Mouse (Mus musculus) layer of hippocampus, postnatal 36 days (tissue): Measurements from ENCODE around the gene Ms4a12. TPM values are rescaled to one million over a fixed set of nuclear protein-coding genes. Genes with fewer than 3 reads are reported as not detected.
"Not testable (repeated sequence)": the region's sequence is repeated elsewhere in the genome, so short reads cannot be mapped to it uniquely, and the experiment has no call there.

ENCODE experiments used
- DNase-seq, 2 experiments: peaks; one replicate each; pipeline ENCODE4 v3.0.0; 2022
- total RNA-seq, 2 experiments: library from RNA; stranded (reverse); gene quantifications; 2 replicates each; pipeline ENCODE4 v1.2.3; 2021

Gene Ms4a12
- not detected for total RNA-seq

DNA sequence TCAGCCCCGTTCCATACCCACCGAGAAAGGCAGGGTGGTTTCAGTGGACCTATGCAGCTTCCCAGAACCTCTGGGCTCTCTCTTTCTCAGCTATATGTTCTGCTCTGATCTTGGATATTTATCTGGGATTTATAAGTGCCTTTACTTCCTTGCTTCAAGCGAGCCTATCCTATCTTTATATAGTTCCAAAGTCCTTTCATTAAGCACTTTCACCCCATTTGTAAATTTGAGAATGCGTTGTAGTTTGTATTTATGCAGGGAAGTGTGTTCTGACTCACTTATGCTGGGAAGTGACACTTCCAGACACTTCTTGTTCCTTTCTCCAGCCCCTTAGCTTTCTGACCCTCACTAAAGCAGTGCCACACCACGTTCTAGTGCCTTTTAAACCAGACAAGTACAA, at the start of gene Ms4a12:
TSS of gene Ms4a12 (minus strand) at position 101 of the 400 bp plus-strand sequence.
- DNase-seq, result no peak

DNA sequence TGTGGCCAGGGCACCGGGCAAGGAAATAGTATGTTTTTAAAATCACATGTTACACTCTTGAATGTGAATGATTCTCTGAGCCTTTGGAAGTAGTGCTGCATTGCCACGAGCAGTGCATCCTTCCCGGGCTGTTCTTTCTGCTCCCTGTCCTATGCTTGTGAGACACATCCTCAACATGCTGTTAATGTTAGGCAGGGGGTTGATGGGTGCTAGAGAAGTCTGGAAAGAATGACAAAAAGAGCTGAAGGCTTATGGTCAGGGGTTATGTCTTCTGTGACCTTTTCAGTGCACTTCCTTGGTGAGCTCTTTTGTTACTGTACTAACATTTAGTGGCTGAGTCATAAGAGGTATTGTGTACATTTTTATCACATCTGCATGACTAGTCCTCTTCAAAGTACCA, 48.0 kb upstream of the Ms4a12 start:
- no peak for DNase-seq

DNA sequence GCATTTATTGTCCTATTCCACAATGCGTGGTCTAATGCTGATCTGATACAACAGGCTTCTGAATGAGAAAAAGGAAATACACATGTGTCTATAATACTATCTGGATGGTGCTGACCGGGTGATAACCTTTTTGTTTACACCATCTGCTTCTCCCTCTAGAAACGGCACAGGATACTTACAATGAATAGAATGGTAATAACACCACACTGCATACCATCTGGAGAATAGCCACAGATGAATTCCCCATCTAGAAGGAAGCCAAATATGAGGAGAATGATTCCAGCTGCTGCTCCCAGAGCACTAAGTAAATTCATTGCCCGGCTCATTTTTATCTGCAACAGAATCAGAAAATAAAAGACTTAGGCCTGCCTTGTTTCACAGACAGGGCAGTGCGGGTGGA, 44.2 kb upstream of the Ms4a12 start:
- no peak for DNase-seq

DNA sequence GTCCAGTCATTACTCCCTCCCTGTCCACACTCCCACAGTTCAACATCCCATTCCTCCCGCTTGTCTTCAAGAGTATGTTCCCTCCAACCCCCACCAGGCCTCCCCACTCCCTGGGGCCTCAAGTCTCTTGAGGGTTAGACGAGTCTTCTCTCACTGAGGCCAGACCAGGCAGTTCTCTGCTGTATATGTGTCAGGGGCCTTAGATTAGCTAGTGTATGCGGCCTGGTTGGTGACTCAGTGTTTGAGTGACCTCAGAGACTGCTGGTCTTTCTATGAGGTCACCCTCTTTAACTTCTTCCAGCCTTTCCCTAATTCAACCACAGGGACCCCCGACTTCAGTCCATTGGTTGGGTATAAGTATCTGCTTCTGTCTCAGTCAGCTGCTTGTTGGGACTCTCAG, 34.7 kb upstream of the Ms4a12 start:
- no peak for DNase-seq

DNA sequence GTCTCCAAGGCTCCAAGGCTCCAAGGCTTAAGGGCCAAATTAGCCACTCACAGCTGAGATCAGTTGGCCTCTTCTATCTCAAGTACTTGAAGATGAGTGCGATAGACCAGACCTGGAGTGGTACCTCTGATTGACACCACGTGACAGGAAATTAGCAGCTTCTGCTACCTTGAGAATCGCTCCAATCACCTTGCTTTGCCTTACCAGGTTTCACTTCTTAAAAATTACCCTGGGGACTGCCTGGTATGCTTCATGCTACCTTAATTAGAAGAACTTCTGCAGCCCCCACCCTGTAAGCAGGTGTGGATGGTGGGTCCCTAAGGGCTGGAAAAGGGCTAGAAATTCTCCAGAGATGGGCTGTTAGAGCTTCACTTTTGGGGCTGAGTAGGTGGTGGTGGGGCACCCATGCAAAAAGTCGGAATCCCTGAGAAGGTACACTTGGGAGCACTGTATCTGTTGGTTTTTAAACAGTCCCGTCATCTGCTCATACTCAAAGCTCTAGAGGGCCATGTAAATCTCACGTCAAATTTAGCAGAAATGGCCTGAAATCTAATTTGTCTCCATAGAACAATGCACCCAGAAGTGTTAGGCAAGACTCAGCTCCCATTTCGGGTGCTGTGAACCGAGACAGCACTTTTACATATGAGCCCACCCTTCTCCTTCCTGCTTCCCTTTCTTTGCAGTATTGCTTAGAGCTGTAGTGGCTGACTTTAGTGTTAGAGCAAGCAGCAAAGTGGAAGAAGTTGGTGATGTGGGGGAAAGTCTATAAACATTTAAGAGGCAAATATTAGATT, 34.0 kb upstream of the Ms4a12 start, which contains the start of gene Ms4a1:
TSS of gene Ms4a1 (minus strand) at position 190 of the 794 bp plus-strand sequence.
- no peak for DNase-seq

DNA sequence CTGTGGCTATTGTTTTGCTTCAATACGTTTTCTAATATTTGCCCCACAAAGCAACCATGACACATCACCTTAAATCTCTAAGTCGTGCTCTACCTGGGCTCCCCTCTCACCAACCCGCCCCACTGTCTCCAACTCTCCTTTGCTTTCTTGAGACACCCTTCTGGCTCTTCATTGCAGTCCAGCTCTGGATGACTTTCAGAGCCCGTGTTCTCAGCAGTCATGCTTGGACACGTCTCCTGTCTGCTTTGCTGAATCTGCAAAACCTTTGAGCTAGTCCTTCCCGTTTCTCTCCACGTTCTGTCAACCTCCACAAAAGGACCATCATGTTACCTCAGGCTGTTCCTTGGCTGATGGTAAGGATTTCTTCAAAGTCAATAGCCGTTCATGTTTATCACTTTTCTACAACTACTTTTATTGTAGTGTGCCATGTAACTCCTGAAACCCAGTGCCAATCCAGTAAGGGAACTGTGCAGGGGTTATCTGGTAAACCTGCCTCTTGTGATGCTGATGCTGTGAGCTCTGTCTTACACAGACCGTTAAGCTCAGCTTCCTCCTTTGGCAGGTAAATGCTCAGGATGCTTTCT, 32.4 kb upstream of the Ms4a12 start:
- DNase-seq, result no peak

DNA sequence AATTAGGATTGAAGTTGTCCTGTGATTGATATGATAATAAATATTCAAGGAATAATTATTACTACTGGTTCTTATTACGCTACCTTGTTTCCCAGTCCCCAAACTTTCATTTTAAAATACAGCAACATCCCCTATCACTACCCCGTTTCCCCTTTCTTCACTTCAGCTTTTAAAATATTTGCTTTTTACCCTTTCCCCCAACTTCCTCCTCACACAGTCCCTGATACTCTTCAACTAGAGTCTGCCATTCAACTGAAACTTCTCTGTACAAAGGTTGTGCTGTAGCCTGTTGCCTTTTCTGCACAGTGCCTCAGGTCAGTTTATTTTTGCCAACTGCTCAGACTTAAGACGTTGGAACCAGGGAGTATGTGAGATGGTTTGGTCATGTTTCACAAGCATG, 31.3 kb upstream of the Ms4a12 start:
- no peak for DNase-seq

DNA sequence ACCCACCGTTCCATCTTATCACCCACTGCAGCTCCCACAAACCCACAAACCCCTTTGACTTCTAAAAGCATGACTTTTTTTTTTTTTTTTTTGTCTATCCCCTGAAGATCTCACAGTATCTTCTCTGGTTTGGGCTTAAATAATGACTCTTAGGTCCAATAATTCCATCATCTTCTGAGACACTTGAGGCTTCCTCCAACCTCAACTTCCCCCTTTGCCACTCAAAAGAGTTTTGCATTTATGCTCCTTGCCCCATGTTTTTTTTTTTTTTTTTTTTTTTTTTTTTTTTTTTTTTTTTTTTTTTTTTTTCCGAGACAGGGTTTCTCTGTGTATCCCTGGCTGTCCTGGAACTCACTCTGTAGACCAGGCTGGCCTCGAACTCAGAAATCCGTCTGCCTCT, 30.7 kb upstream of the Ms4a12 start:
- not testable (repeated sequence) for DNase-seq

DNA sequence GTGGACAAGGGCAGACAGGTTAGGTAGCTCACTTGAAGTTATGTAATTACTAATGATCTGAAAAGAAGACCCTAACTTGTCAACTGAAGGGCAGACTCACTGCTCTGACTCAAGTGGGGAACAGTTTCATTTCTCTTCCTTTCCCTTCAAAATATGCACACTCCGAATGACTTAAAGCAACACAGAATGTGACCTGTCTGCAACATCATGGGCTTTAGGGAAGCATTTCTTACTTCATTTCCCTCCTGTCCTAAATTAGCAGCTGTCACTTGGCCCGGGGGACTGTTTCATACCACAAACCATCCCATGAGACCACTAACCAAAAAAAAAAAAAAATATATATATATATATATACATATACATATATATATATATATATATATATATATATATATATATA, 29.3 kb upstream of the Ms4a12 start:
- DNase-seq, result no peak

DNA sequence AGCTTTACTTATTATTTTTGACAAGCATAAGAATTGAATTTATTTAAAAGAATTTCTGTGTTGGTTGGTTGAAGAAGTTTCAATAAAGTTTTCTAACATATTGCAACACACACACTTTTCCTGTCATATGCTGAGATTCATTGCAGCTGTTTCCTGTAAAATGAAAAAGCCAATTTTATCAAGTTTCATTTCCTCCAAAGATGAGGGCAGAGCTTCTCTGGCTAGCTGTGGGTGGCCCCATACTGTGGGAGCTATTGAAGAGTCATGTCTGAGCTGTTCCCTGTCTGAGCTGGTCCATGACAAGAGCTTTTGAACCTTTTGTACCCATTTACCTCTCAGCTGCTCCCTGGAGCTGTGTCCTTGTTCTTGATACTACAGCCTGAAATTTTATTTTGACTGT, 12.0 kb upstream of the Ms4a12 start:
- DNase-seq, result no peak

DNA sequence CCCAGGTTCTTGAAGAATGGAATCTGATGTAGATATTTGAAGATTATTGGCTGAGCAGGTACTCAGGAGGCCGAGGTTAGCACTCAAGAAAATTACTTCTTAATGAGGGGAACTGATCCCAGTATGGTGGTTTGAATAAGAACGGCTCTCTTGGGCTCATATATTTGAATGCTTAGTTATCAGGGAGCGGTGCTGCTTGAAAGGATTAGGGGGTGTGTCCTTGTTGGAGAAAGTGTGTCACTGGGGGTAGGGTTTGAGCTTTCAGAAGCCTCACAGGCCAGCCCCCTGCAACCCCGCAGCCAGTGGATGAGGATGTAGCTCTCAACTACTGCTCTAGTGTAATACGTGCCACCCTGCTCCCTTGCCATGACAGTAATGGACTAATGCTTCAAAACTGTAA, 10.3 kb upstream of the Ms4a12 start:
- no peak for DNase-seq

DNA sequence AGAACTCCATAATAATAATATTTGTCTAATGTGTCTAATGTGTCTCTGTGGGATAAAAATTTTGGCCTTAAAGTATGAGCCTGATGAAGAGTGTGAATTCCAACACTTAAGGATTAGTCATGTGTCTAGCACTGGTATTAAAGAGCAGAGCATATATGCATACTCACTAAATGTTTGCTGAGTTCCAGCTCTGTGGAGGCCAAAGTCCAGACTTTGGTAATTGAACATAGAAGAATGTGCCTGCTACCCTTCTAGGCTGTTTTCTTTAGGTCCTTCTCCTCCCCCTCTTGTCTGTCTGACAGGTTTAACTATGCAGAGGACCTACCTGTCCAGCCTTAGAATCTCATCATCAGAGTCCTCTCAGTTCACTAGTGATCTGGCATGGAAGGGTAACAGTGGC, 3.6 kb upstream of the Ms4a12 start:
- DNase-seq, result no peak

DNA sequence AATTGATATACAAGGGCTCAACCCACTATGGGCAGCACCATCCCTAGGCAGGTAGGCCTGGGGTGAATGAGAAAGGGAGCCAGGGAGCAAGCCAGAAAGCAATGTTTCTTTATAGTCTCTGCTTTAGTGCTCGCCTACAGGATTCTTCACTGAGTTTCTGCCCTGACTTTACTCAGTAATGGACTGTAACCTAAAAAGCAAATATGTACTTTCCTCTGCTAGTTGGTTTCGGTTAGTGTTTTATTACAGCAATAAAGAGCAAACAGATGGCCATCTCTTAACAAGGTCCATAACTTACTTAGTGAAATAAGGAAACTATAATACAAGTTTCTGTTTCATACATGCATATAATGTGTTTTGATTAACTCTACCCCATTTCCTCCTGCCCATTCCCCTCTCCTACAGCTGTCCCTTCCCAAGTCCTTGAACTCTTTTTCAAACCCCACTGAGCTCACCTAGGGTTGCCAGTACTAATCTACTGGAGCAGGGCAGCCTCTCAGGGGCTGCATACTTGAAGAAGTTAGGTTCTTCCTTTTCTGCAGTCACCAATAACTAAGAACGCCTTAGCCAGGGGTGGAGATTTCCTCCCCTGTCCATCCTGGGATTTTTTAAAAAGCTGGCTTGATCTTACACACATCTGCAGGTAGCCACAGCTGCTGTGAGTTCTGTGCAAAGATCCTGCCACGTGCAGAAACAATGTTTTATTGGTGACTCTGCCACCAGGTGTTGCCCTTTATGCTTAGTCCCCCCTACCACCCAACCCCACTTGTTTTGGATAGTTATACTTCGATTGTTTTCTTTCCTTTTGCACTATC, 2.9 kb upstream of the Ms4a12 start:
- no peak for DNase-seq

DNA sequence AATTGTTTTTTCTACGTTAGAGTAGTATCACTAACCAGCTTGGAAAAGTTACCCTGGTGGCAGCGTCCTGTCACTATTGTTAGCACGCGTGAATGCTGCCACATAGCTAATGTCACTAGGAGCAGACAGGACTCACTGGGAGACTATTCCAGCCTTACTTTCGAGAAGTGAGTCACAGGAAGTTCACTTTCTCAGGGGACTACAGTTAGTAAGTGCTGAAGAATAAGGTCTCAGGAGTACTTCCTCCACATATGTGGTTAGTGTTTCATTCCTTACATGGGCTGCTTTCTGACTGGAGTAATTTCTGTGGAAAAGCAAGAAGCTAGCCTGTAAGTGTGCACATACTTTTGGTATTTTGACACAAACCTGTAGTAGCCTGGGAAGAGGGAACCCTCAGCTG, 2.0 kb upstream of the Ms4a12 start:
- no peak for DNase-seq

DNA sequence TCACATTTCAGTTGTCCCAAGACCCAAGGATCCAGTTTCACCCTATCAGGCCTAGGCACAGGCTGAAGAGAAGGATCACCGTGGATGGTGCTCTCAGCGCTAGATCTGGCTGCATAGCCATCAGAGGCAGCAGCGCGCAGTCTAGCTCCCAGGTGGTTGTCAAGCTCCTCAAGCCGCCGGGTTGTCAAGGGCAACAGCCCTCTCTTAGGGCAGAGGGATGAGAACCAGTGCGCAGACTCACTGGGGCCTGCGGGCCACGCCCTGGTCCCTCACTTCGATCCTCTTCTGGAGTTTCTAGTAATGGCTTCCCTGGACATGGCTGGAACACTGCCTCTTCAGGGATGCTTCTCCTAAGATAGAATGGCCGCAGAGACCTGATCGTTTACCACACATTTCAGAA, 35.7 kb downstream of the Ms4a12 start, which contains the start of gene Ms4a13:
TSS of gene Ms4a13 (minus strand) at position 192 of the 400 bp plus-strand sequence.
- no peak for DNase-seq

DNA sequence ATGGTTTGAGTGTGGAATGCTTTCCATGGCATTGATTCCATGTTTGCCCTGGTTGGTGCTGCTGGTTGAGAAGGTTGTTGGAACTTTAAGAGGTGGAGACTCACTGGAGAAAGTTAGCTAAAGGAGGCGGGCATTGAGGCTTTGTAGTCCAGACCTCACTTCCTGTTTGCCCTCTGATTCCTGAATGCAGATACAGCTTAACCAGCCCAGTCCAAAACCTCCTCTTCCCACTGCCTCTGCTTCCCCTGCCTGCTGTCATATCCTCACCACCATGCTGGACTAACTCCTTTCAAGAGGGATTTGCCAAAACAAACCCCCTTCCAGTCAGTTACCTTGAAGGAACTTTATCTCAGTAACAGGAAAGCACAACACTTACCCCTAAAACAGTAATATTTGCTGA, 39.7 kb downstream of the Ms4a12 start:
- DNase-seq, result no peak

DNA sequence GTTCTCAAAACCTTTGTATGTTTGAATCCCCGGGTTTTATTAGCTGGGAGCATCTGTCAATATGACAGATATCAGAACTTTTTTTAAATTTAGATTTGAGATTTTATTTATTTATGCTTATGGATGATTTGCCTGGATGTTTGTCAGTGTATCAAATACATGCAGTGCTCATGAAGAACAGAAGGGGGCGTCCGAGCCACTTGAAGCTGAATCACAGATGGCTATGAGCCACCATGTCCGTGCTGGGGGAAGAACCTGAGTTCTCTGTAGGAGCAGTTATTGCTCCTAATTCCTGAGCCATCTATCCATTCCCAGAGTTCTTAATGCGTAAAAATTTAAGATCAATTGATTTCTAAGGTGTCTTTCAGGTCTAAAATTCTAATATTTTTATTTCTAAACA, 48.1 kb downstream of the Ms4a12 start:
- no peak for DNase-seq

DNA sequence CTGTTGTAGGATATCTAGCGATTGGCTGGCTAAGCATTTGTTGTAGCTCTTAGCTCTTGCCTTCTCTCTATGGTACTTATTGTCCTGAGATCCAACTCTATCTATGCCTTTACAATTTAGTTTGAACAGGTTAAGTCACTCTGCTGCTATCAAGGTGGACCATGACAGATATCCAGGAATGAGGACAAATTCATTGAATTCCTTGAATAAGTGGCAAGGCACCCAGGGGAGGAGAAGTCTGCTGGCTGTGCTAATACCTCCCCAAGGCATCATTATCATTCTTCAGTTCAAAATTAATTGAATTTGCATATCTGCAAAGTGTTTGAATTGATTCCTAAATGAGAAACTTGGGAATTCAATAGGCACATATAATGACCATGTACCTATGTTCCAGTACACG, 54.8 kb downstream of the Ms4a12 start:
- DNase-seq, result no peak

DNA sequence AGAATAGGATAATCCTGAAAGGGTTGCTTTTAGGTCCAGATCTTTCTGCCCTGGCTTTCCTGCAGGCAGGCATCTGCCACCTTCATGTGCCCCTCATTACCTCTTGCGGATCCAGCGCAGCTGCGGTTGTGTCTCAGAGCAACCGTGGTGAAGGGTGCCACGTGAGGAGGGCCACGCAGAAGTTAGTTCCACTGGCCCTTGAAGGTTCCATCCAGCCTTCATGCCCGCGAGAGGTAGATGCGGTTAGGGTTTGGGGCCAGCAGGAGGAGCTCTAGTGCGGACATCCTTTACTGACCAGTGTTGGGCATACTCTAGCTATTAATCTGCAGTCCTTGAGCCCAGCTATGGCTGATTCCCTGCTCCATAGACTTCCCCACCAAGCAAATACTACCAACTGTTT, 67.1 kb downstream of the Ms4a12 start, which contains the start of gene 1700025F22Rik:
TSS of gene 1700025F22Rik (minus strand) at position 149 of the 400 bp plus-strand sequence.
- no peak for DNase-seq
